Mouse (Mus musculus): ENCODE results near the gene Sin3a.

Sin3a gene

DNA sequence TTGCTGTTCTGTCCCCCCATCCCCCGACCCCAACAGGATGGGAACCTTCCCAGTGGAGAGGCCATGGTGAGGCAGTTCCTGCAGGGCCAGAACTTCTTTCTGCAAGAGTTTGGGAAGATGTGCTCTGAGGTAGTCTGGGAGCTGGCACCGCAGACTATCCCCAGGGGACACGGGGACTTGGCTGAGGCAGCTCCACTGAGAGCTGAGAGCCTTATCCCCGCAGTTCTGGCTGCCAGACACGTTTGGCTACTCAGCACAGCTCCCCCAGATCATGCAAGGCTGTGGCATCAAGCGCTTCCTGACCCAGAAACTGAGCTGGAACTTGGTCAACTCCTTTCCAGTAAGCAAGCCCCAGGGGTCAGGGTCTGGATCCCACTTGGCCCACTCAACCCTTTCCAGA is 65.4 kb downstream of the Sin3a start:
- no peak for DNase-seq (ENCODE audit: extremely low spot score, low spot score)

DNA sequence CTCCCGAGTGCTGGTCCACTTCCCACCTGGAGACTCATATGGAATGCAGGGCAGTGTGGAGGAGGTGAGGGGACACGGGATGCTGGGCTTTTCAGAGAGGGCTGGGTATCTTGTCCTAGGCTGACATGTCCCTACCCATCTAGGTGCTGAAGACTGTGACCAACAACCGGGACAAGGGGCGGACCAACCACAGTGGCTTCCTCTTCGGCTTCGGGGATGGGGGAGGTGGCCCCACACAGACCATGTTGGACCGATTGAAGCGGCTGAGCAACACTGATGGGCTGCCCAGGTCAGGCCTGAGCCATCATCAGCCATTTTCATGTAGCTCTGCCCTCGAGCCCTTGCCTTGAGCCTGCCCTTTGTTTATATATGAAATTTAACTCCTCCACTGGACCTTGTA is 65.9 kb downstream of the Sin3a start:
- DNase-seq (ENCODE audit: extremely low spot score, low spot score) = no peak

GRCm38 (mm10) chr9:57138507-57138906 is 66.7 kb downstream of the Sin3a start:
- DNase-seq (ENCODE audit: extremely low spot score, low spot score) = no peak

GRCm38 (mm10) chr9:57139110-57139509 is 67.3 kb downstream of the Sin3a start:
- DNase-seq (ENCODE audit: extremely low spot score, low spot score) = no peak

DNA sequence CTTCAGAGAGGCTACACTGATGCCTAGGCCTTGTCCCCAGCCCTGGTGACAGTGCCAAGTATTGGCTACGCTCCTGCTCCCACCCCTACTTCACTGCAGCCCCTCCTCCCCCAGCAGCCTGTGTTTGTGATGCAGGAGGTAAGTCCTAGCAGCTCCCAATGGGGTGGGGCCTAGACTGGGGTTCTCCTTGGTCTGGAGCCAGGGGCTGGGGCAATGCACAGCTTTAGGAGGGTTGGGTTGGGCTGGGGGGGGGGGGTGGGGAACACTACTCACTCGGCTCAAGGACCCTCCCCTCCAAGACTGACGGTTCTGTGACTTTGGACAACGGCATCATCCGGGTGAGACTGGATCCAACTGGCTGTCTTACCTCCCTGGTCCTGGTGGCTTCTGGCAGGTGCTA is 67.7 kb downstream of the Sin3a start:
- DNase-seq (ENCODE audit: extremely low spot score, low spot score) = no peak

- DNase-seq (ENCODE audit: extremely low spot score, low spot score) = no peak
Measured at GRCm38 (mm10) chr9:57141417-57142353, 69.8 kb downstream of the Sin3a start.

- no peak for DNase-seq (ENCODE audit: extremely low spot score, low spot score)
Measured at GRCm38 (mm10) chr9:57143212-57143611, 71.4 kb downstream of the Sin3a start.

DNA sequence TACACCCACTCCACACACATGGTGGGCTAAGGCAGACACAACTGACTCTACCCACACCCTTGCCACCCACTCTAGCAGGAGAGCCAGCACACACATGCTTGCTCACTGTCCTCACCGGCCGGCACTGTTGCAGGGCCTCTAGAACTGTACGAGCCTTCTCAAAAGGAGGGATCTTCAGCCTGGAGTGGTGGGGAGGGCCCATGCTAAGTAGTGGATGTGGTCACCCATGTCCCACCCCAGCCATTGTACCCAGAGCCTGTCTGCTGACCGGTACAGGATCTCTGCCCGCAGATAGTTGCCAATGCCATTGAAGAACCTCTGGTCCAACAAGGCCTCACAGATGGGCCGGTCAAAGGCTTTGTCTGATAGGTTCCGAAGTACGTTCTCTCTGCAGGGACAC is 73.0 kb downstream of the Sin3a start:
- no peak for DNase-seq (ENCODE audit: extremely low spot score, low spot score)

DNA sequence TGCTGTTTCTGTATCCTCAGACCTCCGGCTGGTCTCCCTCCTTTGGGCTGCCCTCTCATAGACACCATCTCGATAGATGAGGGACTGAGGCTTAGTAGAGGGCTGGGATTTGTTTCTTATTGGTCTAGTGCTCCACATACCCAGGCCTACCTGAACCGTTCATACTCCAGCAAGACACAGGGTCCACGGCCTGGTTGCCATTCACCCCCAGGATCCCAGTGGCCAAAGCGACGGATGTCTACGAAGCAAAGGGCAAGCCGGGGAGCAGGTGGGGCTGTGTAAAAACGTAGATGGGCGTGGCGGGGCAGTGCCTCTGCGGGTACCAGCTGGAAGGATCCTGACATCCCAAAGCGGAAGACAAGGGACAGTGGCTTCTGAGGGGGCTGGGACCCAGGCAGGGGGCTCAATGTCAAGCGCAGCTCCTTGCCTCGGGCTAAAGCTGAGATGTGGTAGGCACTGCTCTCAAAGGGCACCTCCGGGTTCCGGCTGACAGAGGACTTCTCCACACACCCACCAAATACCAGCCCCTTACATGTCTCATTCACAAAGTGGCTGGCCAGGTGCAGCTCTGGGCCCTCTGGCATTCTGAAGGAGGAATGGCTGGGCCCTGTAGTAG is 74.7 kb downstream of the Sin3a start:
- no peak for DNase-seq (ENCODE audit: extremely low spot score, low spot score)

DNA sequence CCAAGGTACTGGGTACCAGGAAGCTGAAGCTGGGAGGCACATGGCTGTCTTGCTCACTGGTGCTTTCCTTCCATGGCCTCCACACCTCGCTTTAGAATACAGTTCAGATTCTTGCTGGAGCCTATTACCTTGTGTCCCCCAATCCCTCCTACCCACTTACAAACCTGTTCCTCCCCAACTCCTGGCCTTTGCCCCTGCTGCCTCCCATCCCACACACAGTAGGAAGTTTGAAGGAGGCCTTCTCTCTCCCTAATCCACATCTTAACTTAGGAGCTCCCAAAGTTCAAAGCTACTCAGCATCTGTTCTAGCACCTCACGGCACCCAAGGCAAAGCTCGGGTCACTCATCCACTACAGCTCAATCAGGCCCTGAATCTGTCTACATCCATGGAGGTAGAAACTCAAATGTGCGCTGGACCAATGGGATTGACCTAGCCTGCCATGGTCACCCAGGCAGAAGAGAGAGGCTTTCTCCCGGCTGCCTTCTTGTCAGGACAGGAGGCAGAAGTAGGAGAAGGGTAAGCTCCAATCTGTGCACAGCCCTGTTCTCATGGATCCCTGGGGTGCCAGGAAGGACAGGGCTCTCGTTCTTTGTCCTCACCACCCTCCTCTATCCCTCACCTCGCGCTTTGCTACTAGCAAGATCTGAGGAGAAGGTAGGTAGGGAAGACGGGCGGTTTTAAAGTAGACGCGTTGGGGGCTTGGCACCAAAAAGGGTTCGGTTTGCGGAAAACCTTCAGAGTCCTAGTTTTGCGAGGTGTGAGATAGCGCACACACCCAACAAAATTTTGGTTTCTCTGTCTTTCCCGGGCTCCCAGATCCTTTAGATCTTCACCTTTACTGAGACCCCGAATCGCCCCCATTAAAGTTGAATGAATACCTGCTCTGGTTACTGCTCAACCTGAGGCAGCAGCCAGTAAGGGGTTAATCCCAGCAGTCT is 75.6 kb downstream of the Sin3a start:
- peak; percentile 25 for DNase-seq (ENCODE audit: extremely low spot score, low spot score)

GRCm38 (mm10) chr9:57148144-57148878 is 76.5 kb downstream of the Sin3a start, which contains the start of gene Neil1:
Gene Neil1, minus strand, starts transcription at chr9:57148305.
- peak; percentile 82 for DNase-seq (ENCODE audit: extremely low spot score, low spot score)

- no peak for DNase-seq (ENCODE audit: extremely low spot score, low spot score)
Measured at GRCm38 (mm10) chr9:57149021-57149420, 77.2 kb downstream of the Sin3a start.

GRCm38 (mm10) chr9:57150192-57150591 is 78.4 kb downstream of the Sin3a start:
- no peak for DNase-seq (ENCODE audit: extremely low spot score, low spot score)

- no peak for DNase-seq (ENCODE audit: extremely low spot score, low spot score)
Measured at GRCm38 (mm10) chr9:57152331-57152730, 80.5 kb downstream of the Sin3a start.

- no peak for DNase-seq (ENCODE audit: extremely low spot score, low spot score)
Measured at GRCm38 (mm10) chr9:57156383-57156782, 84.5 kb downstream of the Sin3a start.

- no peak for DNase-seq (ENCODE audit: extremely low spot score, low spot score)
Measured at GRCm38 (mm10) chr9:57156823-57157222, 85.0 kb downstream of the Sin3a start.

GRCm38 (mm10) chr9:57157499-57157898 is 85.7 kb downstream of the Sin3a start:
- no peak for DNase-seq (ENCODE audit: extremely low spot score, low spot score)

DNA sequence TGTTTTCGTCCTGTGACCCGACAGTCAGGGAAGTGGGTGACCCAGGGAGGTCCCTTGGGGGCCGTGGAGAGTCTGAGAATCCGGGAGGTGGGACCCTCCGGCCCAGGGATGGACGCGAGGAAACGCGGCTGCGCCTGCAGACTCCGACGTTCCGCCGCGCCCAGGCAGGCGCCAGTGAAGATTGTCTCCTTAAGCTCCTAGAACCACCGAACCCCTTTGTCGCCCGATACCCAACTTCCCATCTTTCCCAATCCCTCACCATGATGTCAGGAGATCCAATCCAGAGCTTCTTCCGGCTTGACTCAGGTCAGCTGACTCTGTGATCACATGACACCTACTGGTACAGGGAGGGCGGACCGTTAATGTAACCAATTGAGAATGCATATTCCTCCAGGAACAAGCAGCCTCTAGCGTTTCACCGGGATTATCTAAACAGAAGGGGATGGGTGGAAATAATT is 86.2 kb downstream of the Sin3a start, which contains the start of gene Commd4:
TSS of gene Commd4 (minus strand) at position 319 of the 458 bp plus-strand sequence.
- peak; percentile 95 for DNase-seq (ENCODE audit: extremely low spot score, low spot score)

GRCm38 (mm10) chr9:57158506-57158905 is 86.7 kb downstream of the Sin3a start:
- no peak for DNase-seq (ENCODE audit: extremely low spot score, low spot score)

DNA sequence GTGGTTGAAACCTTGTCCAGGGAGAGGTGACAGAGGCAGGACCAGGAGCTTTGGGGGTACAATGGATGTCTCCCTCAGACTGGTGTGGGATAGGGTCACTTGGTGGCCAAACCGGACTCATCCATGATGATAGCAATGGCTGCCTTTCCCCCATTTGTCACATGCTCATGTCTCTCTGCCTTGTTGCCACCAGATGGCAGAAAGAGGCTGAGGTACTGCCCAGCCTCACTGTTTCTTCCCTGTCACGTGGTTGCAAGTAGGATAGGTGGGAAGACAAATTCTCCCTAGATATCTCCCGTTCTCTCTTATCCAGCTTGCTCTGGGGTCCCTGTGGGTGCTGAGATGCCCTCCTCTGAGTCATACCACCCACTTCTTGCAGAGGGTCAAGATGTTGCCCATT is 90.7 kb downstream of the Sin3a start:
- no peak for DNase-seq (ENCODE audit: extremely low spot score, low spot score)

DNA sequence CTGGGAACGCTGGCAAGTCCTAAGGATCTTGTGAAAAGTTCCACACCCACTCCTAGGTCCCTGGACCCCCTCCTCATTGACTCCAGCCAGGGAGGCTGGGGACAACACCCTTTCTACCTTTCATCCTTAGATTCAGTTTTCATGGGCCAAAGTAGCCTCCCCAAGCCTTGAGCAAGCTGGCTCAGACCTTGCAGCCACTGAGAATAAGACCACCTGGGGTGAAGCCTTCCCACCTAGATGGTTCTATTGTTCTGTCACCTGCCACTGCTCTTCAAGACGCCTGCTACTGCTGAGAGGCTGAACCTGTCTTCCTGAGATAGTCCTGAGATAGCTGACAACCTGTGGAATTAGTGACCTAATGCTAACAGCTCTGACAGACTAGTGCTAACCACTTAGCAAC is 91.3 kb downstream of the Sin3a start:
- no peak for DNase-seq (ENCODE audit: extremely low spot score, low spot score)
